Mouse (Mus musculus) ES-Bruce4 (cell line): ENCODE data around the gene Mat2a.

ENCODE experiments used
- CTCF ChIP-seq: IDR thresholded peaks from one replicate; pipeline ENCODE4 v1.8.1; 2011; ENCODE audit warnings: low read depth, low read length
- EP300 ChIP-seq: IDR thresholded peaks from 2 replicates; pipeline ENCODE4 v1.6.1; 2011; ENCODE audit warnings: low read depth, low read length; ENCODE audit not compliant: insufficient read depth
- POLR2A ChIP-seq: IDR thresholded peaks from one replicate; pipeline ENCODE4 v1.8.1; 2011; ENCODE audit warnings: low read length; ENCODE audit not compliant: insufficient read depth

GRCm38 (mm10) chr6:72440186-72440990 is 1.0 kb upstream of the Mat2a start:
- TF ChIP-seq EP300 (no peak), CTCF (no peak), POLR2A (no peak)
